Mouse (Mus musculus) hindbrain, embryonic 14.5 days (tissue): ENCODE data around the gene Ralgapb. TPM values are rescaled to one million over a fixed set of nuclear protein-coding genes. Genes with fewer than 3 reads are reported as not detected.

ENCODE experiments used
- polyA plus RNA-seq: library from polyadenylated mRNA; unstranded; fragments of >200 nt; fragmentation: Nextera tagmentation; extraction: Ambion mirVana; gene quantifications from 2 replicates; pipeline ENCODE4 v1.2.1, GENCODE M21; 2014

Gene Ralgapb
- polyA plus RNA-seq, 1 experiment from 2014 or later, result 34.7 TPM

Other genes with a start within 250 kb of the Ralgapb start
- 1.6 and 1.7 TPM in 2 replicates for gene D630003M21Rik, start 180.6 kb upstream of the Ralgapb start, polyA plus RNA-seq
- gene Bpi, start 151.8 kb upstream of the Ralgapb start, polyA plus RNA-seq, result not detected in 2 replicates
- gene Lbp, start 103.4 kb upstream of the Ralgapb start, polyA plus RNA-seq, result 5.0 TPM in 2 replicates
- 412 and 543 TPM in 2 replicates for gene Snhg11, start 34.2 kb upstream of the Ralgapb start, polyA plus RNA-seq
- not detected in 2 replicates for gene Adig, start 92.8 kb downstream of the Ralgapb start, polyA plus RNA-seq
- gene Arhgap40, start 102.9 kb downstream of the Ralgapb start, polyA plus RNA-seq, result 1.5 TPM in 2 replicates
- gene Slc32a1, start 200.9 kb downstream of the Ralgapb start, polyA plus RNA-seq, result 8.7 and 11.5 TPM in 2 replicates
- gene Actr5, start 215.0 kb downstream of the Ralgapb start, polyA plus RNA-seq, result 14.6 TPM in 2 replicates